In genomic region chr12:79385199-79385598, GRCm38 (mm10) we compare ENCODE assay signal across 21 mouse cellular contexts.
DNase-seq lines count a peak whose midpoint lies in the region; ATAC-seq and TF ChIP-seq lines count a peak whose summit lies in the region.
"Had no signal": no experiment of that assay in that cellular context is flagged by ENCODE, and none has a peak within 500 bp of the region (broad histone marks: within the 10 kb centered on the region; RNA-seq: fewer than 3 reads in every experiment).

No protein-coding gene starts in this region.

- H3K9me3 ChIP-seq in heart, postnatal 0 days (replicated peaks; ENCODE audit: control insufficient read depth, low read length): no peaks in the 10 kb centered on the region
- H3K9me3 ChIP-seq in embryonic facial prominence, embryonic 10.5 days: no peaks in the 10 kb centered on the region
- H3K9me3 ChIP-seq in embryonic facial prominence, embryonic 12.5 days: no peaks in the 10 kb centered on the region
- H3K9me3 ChIP-seq in intestine, embryonic 16.5 days (ENCODE audit: control insufficient read depth, low read length): no peaks in the 10 kb centered on the region
- H3K9me3 ChIP-seq: hindbrain, embryonic 10.5 days; limb, embryonic 13.5 days; midbrain, embryonic 12.5 days; neural tube, embryonic 12.5 days had no signal

- peak overlapping the region; percentile 40; the same call in 1 of the 2 replicates for H3K9ac ChIP-seq in heart, postnatal 0 days (replicated peaks; ENCODE audit: low read depth, low read length)
- H3K9ac ChIP-seq in heart, adult 2 months (ENCODE audit: low read depth, low read length): no peak overlapping the region
- H3K9ac ChIP-seq in embryonic facial prominence, embryonic 12.5 days: no peak overlapping the region
- H3K9ac ChIP-seq in intestine, embryonic 16.5 days (ENCODE audit: low read depth, low read length): peak overlapping the region; percentile 41; the same call in 1 of the 2 replicates
- H3K9ac ChIP-seq: forebrain, postnatal 0 days; limb, embryonic 13.5 days; midbrain, embryonic 12.5 days; neural tube, embryonic 12.5 days had no signal

- TF ChIP-seq POLR2A in heart, adult 2 months (IDR thresholded peaks at IDR 0.05; ENCODE audit: insufficient read depth, low read depth, low read length): no peak

- no peaks in the 10 kb centered on the region for H3K27me3 ChIP-seq in heart, postnatal 0 days (ENCODE audit: control insufficient read depth, insufficient read depth, low read length)
- H3K27me3 ChIP-seq in heart, adult 2 months (ENCODE audit: control insufficient read depth, insufficient read depth, low read length): no peaks in the 10 kb centered on the region
- no peaks in the 10 kb centered on the region for H3K27me3 ChIP-seq in embryonic facial prominence, embryonic 10.5 days (replicated peaks; ENCODE audit: low read depth, poor library complexity, severe bottlenecking)
- no peaks in the 10 kb centered on the region for H3K27me3 ChIP-seq in embryonic facial prominence, embryonic 12.5 days
- no peaks in the 10 kb centered on the region for H3K27me3 ChIP-seq in intestine, embryonic 16.5 days (replicated peaks; ENCODE audit: control insufficient read depth, insufficient read depth, low read length)
- H3K27me3 ChIP-seq: limb, embryonic 13.5 days; midbrain, embryonic 12.5 days; neural tube, embryonic 12.5 days had no signal

- 0 out of 2 replicates have a peak overlapping the region, but pooled peaks have one; percentile 37 for H3K4me2 ChIP-seq in heart, postnatal 0 days (ENCODE audit: low read depth, low read length)
- H3K4me2 ChIP-seq in embryonic facial prominence, embryonic 12.5 days (replicated peaks): no peak overlapping the region; the same call in 1 of the 2 replicates
- peak overlapping the region; percentile 26 for H3K4me2 ChIP-seq in intestine, embryonic 16.5 days (ENCODE audit: low read depth, low read length)
- H3K4me2 ChIP-seq: midbrain, embryonic 12.5 days; neural tube, embryonic 12.5 days had no signal

- ATAC-seq in heart, postnatal 0 days (ENCODE audit: insufficient read depth, low read depth): no peak
- ATAC-seq in embryonic facial prominence, embryonic 12.5 days (ENCODE audit: insufficient number of reproducible peaks, insufficient read depth, low FRiP score, low TSS enrichment): no peak
- ATAC-seq in intestine, embryonic 16.5 days: peak; percentile 83
- ATAC-seq: forebrain, postnatal 0 days had no signal

- TF ChIP-seq CTCF in heart, postnatal 0 days (IDR thresholded peaks at IDR 0.05; ENCODE audit: low read depth): no peak
- no peak for TF ChIP-seq CTCF in heart, adult 2 months (IDR thresholded peaks at IDR 0.05)

- no peaks in the 10 kb centered on the region for H3K79me2 ChIP-seq in heart, adult 2 months (replicated peaks; ENCODE audit: control insufficient read depth, insufficient read depth, low read length)

- intact Hi-C loops in heart, adult 2 months (cut with DNase I): no loop called here
- intact Hi-C loops in left cerebral cortex, postnatal 36 days (cut with DNase I): no loop called here

- no peak for TF ChIP-seq EP300 in heart, postnatal 0 days (IDR thresholded peaks at IDR 0.05; ENCODE audit: low read depth)
- TF ChIP-seq EP300 in heart, adult 2 months (IDR thresholded peaks at IDR 0.05; ENCODE audit: insufficient read depth, low read depth, low read length): no peak

- no peak for DNase-seq in heart, postnatal 0 days (ENCODE audit: low spot score)
- no peak for DNase-seq in heart, adult 2 months
- DNase-seq in embryonic facial prominence, embryonic 10.5 days (ENCODE audit: low spot score): no peak
- DNase-seq in spleen, adult 12 weeks (ENCODE audit: low spot score): no peak
- no peak for DNase-seq in adipocyte (ENCODE audit: low spot score)
- DNase-seq in left cerebral cortex, postnatal 36 days (ENCODE audit: low spot score in 2 of 2): no peak
- DNase-seq: adrenal gland, adult 2 months; cerebellum, adult 2 months; cerebellum, postnatal 36 days; forebrain, postnatal 0 days; gastrocnemius, adult 2 months; kidney, adult 9 months; kidney, postnatal 4 days; right cerebral cortex, postnatal 4 days; thymus, adult 2 months had no signal

- peaks cover 30% of the 10 kb centered on the region for H3K4me1 ChIP-seq in heart, postnatal 0 days (ENCODE audit: control insufficient read depth, insufficient read depth)
- H3K4me1 ChIP-seq in heart, adult 2 months (ENCODE audit: control insufficient read depth, insufficient read depth, low read length): no peaks in the 10 kb centered on the region; the same call in 1 of the 2 replicates
- peaks cover 65% of the 10 kb centered on the region for H3K4me1 ChIP-seq in embryonic facial prominence, embryonic 10.5 days
- peaks cover 29% of the 10 kb centered on the region; the same call in 1 of the 2 replicates for H3K4me1 ChIP-seq in embryonic facial prominence, embryonic 12.5 days
- H3K4me1 ChIP-seq in intestine, embryonic 16.5 days (ENCODE audit: control insufficient read depth, insufficient read depth, low read length): peaks cover 21% of the 10 kb centered on the region
- H3K4me1 ChIP-seq: neural tube, embryonic 12.5 days had no signal

- peak overlapping the region; percentile 51; the same call in 1 of the 2 replicates for H3K27ac ChIP-seq in heart, postnatal 0 days (ENCODE audit: low read depth)
- H3K27ac ChIP-seq in heart, adult 2 months: no peak overlapping the region
- peak overlapping the region; percentile 41; the same call in 1 of the 2 replicates for H3K27ac ChIP-seq in embryonic facial prominence, embryonic 10.5 days (replicated peaks)
- peak overlapping the region; percentile 85 for H3K27ac ChIP-seq in embryonic facial prominence, embryonic 12.5 days
- peak overlapping the region; percentile 92 for H3K27ac ChIP-seq in intestine, embryonic 16.5 days (ENCODE audit: low read length)
- H3K27ac ChIP-seq: gastrocnemius, adult 2 months; hindbrain, embryonic 10.5 days; midbrain, embryonic 12.5 days; neural tube, embryonic 12.5 days had no signal

- no peaks in the 10 kb centered on the region for H3K36me3 ChIP-seq in heart, postnatal 0 days (replicated peaks; ENCODE audit: control insufficient read depth, insufficient read depth, low read length)
- H3K36me3 ChIP-seq in heart, adult 2 months (ENCODE audit: control insufficient read depth, insufficient read depth, low read length): no peaks in the 10 kb centered on the region
- no peaks in the 10 kb centered on the region for H3K36me3 ChIP-seq in embryonic facial prominence, embryonic 10.5 days (replicated peaks)
- H3K36me3 ChIP-seq in embryonic facial prominence, embryonic 12.5 days: no peaks in the 10 kb centered on the region
- H3K36me3 ChIP-seq in intestine, embryonic 16.5 days (ENCODE audit: control insufficient read depth, insufficient read depth, low read length): no peaks in the 10 kb centered on the region
- H3K36me3 ChIP-seq: hindbrain, embryonic 10.5 days; limb, embryonic 13.5 days; midbrain, embryonic 12.5 days; neural tube, embryonic 12.5 days had no signal

- H3K4me3 ChIP-seq in heart, postnatal 0 days (ENCODE audit: low read depth, low read length): no peak overlapping the region
- H3K4me3 ChIP-seq in heart, adult 2 months: no peak overlapping the region
- H3K4me3 ChIP-seq in embryonic facial prominence, embryonic 10.5 days: no peak overlapping the region
- no peak overlapping the region for H3K4me3 ChIP-seq in embryonic facial prominence, embryonic 12.5 days
- H3K4me3 ChIP-seq in intestine, embryonic 16.5 days (ENCODE audit: low read length): no peak overlapping the region
- H3K4me3 ChIP-seq: gastrocnemius, adult 2 months; hindbrain, embryonic 10.5 days; limb, embryonic 13.5 days; midbrain, embryonic 12.5 days; neural tube, embryonic 12.5 days had no signal

- WGBS in heart, postnatal 0 days: 84% methylated on average over 5 of the region's 5 CpGs
- 96% methylated on average over 5 of the region's 5 CpGs for WGBS in heart, adult 2 months
- 84% methylated on average over 5 of the region's 5 CpGs for WGBS in embryonic facial prominence, embryonic 10.5 days
- WGBS in embryonic facial prominence, embryonic 12.5 days: 65% methylated on average over 5 of the region's 5 CpGs
- WGBS in intestine, embryonic 16.5 days: 42% methylated on average over 5 of the region's 5 CpGs

Comparison
In these comparisons a context has a peak if more than half of its experiments do, and no peak if none do; other contexts are left out.
1. H3K9ac ChIP-seq: peak in heart, postnatal 0 days (single experiment) and intestine, embryonic 16.5 days (single experiment); none in heart, adult 2 months (single experiment) and embryonic facial prominence, embryonic 12.5 days (single experiment).